Mouse (Mus musculus) limb, embryonic 14.5 days (tissue): ENCODE results near the gene St6galnac5. TPM values are rescaled to one million over a fixed set of nuclear protein-coding genes. Genes with fewer than 3 reads are reported as not detected.
"Not testable (repeated sequence)": the region's sequence is repeated elsewhere in the genome, so short reads cannot be mapped to it uniquely, and the experiment has no call there.

Source experiments
- ATAC-seq: fragments of 200-750 bp; cut with Nextera tagmentation; 2 replicates; pipeline ENCODE4 v1.8.0; 2017; ENCODE audit warnings: low read depth, moderate number of reproducible peaks, moderate TSS enrichment; ENCODE audit not compliant: low FRiP score
- DNase-seq: peaks from one replicate; pipeline ENCODE4 v3.0.0-alpha.2; 2015; ENCODE audit warnings: low spot score
- H3K27ac ChIP-seq: fragments of 300-500 bp; sonication (generic); replicated peaks from 2 replicates; pipeline ENCODE4 v1.5.1; 2014; ENCODE audit warnings: low read depth, mild to moderate bottlenecking, low read length, moderate library complexity, mixed read lengths
- H3K27me3 ChIP-seq: fragments of 300-500 bp; sonication (generic); 2 replicates; pipeline ENCODE4 v1.6.1; 2014; ENCODE audit warnings: low read length, mixed read lengths; ENCODE audit not compliant: control insufficient read depth, insufficient read depth
- H3K36me3 ChIP-seq: fragments of 300-500 bp; sonication (generic); 2 replicates; pipeline ENCODE4 v1.6.1; 2014; ENCODE audit warnings: mild to moderate bottlenecking, low read length, moderate library complexity, mixed read lengths; ENCODE audit not compliant: control insufficient read depth, insufficient read depth
- H3K4me1 ChIP-seq: fragments of 300-500 bp; sonication (generic); 2 replicates; pipeline ENCODE4 v1.6.1; 2014; ENCODE audit warnings: antibody characterized with exemption, low read length, mixed read lengths; ENCODE audit not compliant: control insufficient read depth, insufficient read depth
- H3K4me2 ChIP-seq: fragments of 300-500 bp; sonication (generic); replicated peaks from 2 replicates; pipeline ENCODE4 v1.6.1; 2014; ENCODE audit warnings: low read depth, mild to moderate bottlenecking, low read length, moderate library complexity; ENCODE audit not compliant: severe bottlenecking
- H3K4me3 ChIP-seq: fragments of 300-500 bp; sonication (generic); replicated peaks from 2 replicates; pipeline ENCODE4 v1.5.1; 2014; ENCODE audit warnings: low read length
- H3K9ac ChIP-seq: fragments of 300-500 bp; sonication (generic); 2 replicates; pipeline ENCODE4 v1.6.1; 2014; ENCODE audit warnings: mild to moderate bottlenecking, low read depth, low read length, moderate library complexity; ENCODE audit not compliant: severe bottlenecking
- H3K9me3 ChIP-seq: fragments of 300-500 bp; sonication (generic); 2 replicates; pipeline ENCODE4 v1.6.1; 2016; ENCODE audit warnings: low read length; ENCODE audit not compliant: control insufficient read depth
- POLR2A ChIP-seq: fragments of 200-500 bp; IDR thresholded peaks from 2 replicates; pipeline ENCODE4 v1.8.0; 2012; ENCODE audit warnings: inconsistent platforms, mild to moderate bottlenecking, moderate library complexity, borderline replicate concordance; ENCODE audit not compliant: insufficient read depth, insufficient read length; ENCODE audit errors: extremely low read depth
- WGBS: fragments of 180-500 bp; shearing (Covaris S2); extraction: QIAGEN DNeasy Blood & Tissue Kit; methylation state at CpG from one replicate; pipeline ENCODE4 v1.1.7; 2014; 5-methylcytosine and 5-hydroxymethylcytosine counted together
- polyA plus RNA-seq, 2 experiments: library from polyadenylated mRNA; depleted of rRNA in 1 of 2; stranded (reverse) in 1 of 2; unstranded in 1 of 2; fragments of >200 nt; fragmentation: Nextera tagmentation in 1 of 2; extraction: Ambion mirVana in 1 of 2; gene quantifications; 2 replicates each; pipeline versions ENCODE4 v1.2.1 to v1.2.3; 2012 to 2014

St6galnac5 gene
- polyA plus RNA-seq, 2 experiments, result 1.2 TPM

GRCm38 (mm10) chr3:152799738-152800431, 182.2 kb downstream of the St6galnac5 start:
- Histone ChIP-seq H3K4me1 (no peaks in the 10 kb centered on the region), H3K36me3 (no peaks in the 10 kb centered on the region), H3K27me3 (no peaks in the 10 kb centered on the region), H3K9me3 (no peaks in the 10 kb centered on the region), H3K4me2 (no peak overlapping the region), H3K4me3 (no peak overlapping the region), H3K27ac (no peak overlapping the region), H3K9ac (no peak overlapping the region)
- ATAC-seq, result no peak
- peak; percentile 30 for DNase-seq
- TF ChIP-seq POLR2A, result no peak
- 78% methylated on average over 9 of the region's 9 CpGs for WGBS

- Histone ChIP-seq H3K9ac (no peak overlapping the region), H3K4me2 (no peak overlapping the region), H3K27me3 (no peaks in the 10 kb centered on the region), H3K36me3 (no peaks in the 10 kb centered on the region), H3K4me3 (no peak overlapping the region), H3K9me3 (no peaks in the 10 kb centered on the region), H3K27ac (no peak overlapping the region), H3K4me1 (no peaks in the 10 kb centered on the region)
- ATAC-seq (no peak), DNase-seq (no peak)
- 28% methylated on average over 2 of the region's 2 CpGs for WGBS
- TF ChIP-seq POLR2A, result no peak
Measured at GRCm38 (mm10) chr3:152797354-152797753, 184.7 kb downstream of the St6galnac5 start.

- no peak for TF ChIP-seq POLR2A
- DNase-seq, result no peak
Measured at GRCm38 (mm10) chr3:152796216-152796615, 185.8 kb downstream of the St6galnac5 start.

GRCm38 (mm10) chr3:152793006-152793405, 189.0 kb downstream of the St6galnac5 start:
- Histone ChIP-seq H3K9me3 (no peaks in the 10 kb centered on the region), H3K4me1 (no peaks in the 10 kb centered on the region), H3K27me3 (no peaks in the 10 kb centered on the region), H3K27ac (0 out of 2 replicates have a peak overlapping the region, but pooled peaks have one; percentile 27), H3K36me3 (0 out of 2 replicates have a peak, but pooled peaks cover 3% of the 10 kb centered on the region), H3K4me2 (no peak overlapping the region), H3K9ac (no peak overlapping the region), H3K4me3 (no peak overlapping the region)
- 55% methylated on average over 4 of the region's 4 CpGs for WGBS
- ATAC-seq, result no peak
- TF ChIP-seq POLR2A, result no peak
- peak; percentile 35 for DNase-seq

More at GRCm38 (mm10) chr3:152796216-152796615, 185.8 kb downstream of the St6galnac5 start:
- no peak overlapping the region for H3K4me2 ChIP-seq
- no peak overlapping the region for H3K4me3 ChIP-seq
- H3K4me1 ChIP-seq, result no peaks in the 10 kb centered on the region
- WGBS, result 86% methylated on average over 4 of the region's 4 CpGs
- H3K27me3 ChIP-seq, result no peaks in the 10 kb centered on the region
- no peak overlapping the region for H3K9ac ChIP-seq
- H3K36me3 ChIP-seq, result no peaks in the 10 kb centered on the region
- no peak for ATAC-seq
- no peak overlapping the region for H3K27ac ChIP-seq
- no peaks in the 10 kb centered on the region for H3K9me3 ChIP-seq

- Histone ChIP-seq H3K4me1 (no peaks in the 10 kb centered on the region), H3K4me2 (no peak overlapping the region), H3K4me3 (no peak overlapping the region), H3K9me3 (no peaks in the 10 kb centered on the region), H3K36me3 (peaks cover 7% of the 10 kb centered on the region; the same call in 1 of the 2 replicates), H3K27me3 (no peaks in the 10 kb centered on the region), H3K9ac (no peak overlapping the region), H3K27ac (0 out of 2 replicates have a peak overlapping the region, but pooled peaks have one; percentile 27)
- DNase-seq (no peak), ATAC-seq (no peak)
- no peak for TF ChIP-seq POLR2A
- WGBS, result 78% methylated on average over 5 of the region's 5 CpGs
Measured at GRCm38 (mm10) chr3:152792601-152793000, 189.4 kb downstream of the St6galnac5 start.

GRCm38 (mm10) chr3:152788301-152788953, 193.6 kb downstream of the St6galnac5 start:
- H3K9me3 ChIP-seq, ATAC-seq, H3K4me2 ChIP-seq, DNase-seq, H3K27me3 ChIP-seq, H3K4me1 ChIP-seq, H3K27ac ChIP-seq, H3K4me3 ChIP-seq, H3K36me3 ChIP-seq, H3K9ac ChIP-seq: not testable (repeated sequence)
- 78% methylated on average over 5 of the region's 5 CpGs for WGBS

GRCm38 (mm10) chr3:152784353-152784752, 197.7 kb downstream of the St6galnac5 start:
- WGBS, result 90% methylated on average over 7 of the region's 13 CpGs
- not testable (repeated sequence) for H3K36me3 ChIP-seq, ATAC-seq

More at GRCm38 (mm10) chr3:152784353-152784752, 197.7 kb downstream of the St6galnac5 start:
- not testable (repeated sequence) for H3K27ac ChIP-seq, H3K27me3 ChIP-seq, H3K4me3 ChIP-seq, H3K9me3 ChIP-seq, H3K4me2 ChIP-seq, H3K9ac ChIP-seq, H3K4me1 ChIP-seq, DNase-seq
